Mouse (Mus musculus) G1E (cell line): ENCODE data around the gene Ccpg1os. TPM values are rescaled to one million over a fixed set of nuclear protein-coding genes. Genes with fewer than 3 reads are reported as not detected.

Source experiments
- ATAC-seq: 2 replicates; pipeline ENCODE4 v1.8.0; 2016; ENCODE audit warnings: mild to moderate bottlenecking; ENCODE audit not compliant: insufficient number of reproducible peaks, poor library complexity, low FRiP score, severe bottlenecking; ENCODE audit errors: extremely low read depth
- DNase-seq: peaks from one replicate; pipeline ENCODE4 v3.0.0; 2012; ENCODE audit warnings: low spot score
- H3K27me3 ChIP-seq: 2 replicates; pipeline ENCODE4 v1.6.1; 2012; ENCODE audit warnings: mild to moderate bottlenecking, low read length, inconsistent platforms; ENCODE audit not compliant: insufficient read depth
- H3K36me3 ChIP-seq: replicated peaks from 2 replicates; pipeline ENCODE3; 2012; ENCODE audit warnings: mild to moderate bottlenecking, inconsistent platforms
- H3K4me1 ChIP-seq: 2 replicates; pipeline ENCODE4 v1.6.1; 2012; ENCODE audit warnings: low read depth, low read length, inconsistent platforms, mixed read lengths; ENCODE audit not compliant: insufficient read depth
- H3K4me3 ChIP-seq: 2 replicates; pipeline ENCODE4 v1.5.1; 2012; ENCODE audit warnings: low read depth, mild to moderate bottlenecking, inconsistent platforms, low read length, moderate library complexity, mixed read lengths
- H3K9me3 ChIP-seq: replicated peaks from 2 replicates; pipeline ENCODE4 v1.6.1; 2012; ENCODE audit warnings: inconsistent platforms
- CTCF ChIP-seq: IDR thresholded peaks from 2 replicates; pipeline ENCODE4 v1.5.1; 2012; ENCODE audit warnings: low read depth, low read length, inconsistent platforms, mixed read lengths
- GATA1 ChIP-seq: IDR thresholded peaks from 2 replicates; pipeline ENCODE4 v1.6.1; 2012; ENCODE audit warnings: borderline replicate concordance, low read length, inconsistent platforms, mixed read lengths
- GATA2 ChIP-seq: IDR thresholded peaks from 2 replicates; pipeline ENCODE4 v1.6.1; 2012; ENCODE audit warnings: low read depth, low read length, inconsistent platforms, borderline replicate concordance
- POLR2AphosphoS5 ChIP-seq: IDR thresholded peaks from 2 replicates; pipeline ENCODE4 v1.6.1; 2012; ENCODE audit warnings: low read depth, low read length, inconsistent platforms; ENCODE audit not compliant: insufficient replicate concordance
- TAL1 ChIP-seq: conservative IDR thresholded peaks from 2 replicates; pipeline ENCODE4 v1.6.1; 2012; ENCODE audit warnings: low read depth, low read length, inconsistent platforms, mixed read lengths
- polyA plus RNA-seq: library from polyadenylated mRNA; stranded (reverse); fragments of >175 nt; gene quantifications from 2 replicates; pipeline ENCODE4 v1.2.3, GENCODE M21; 2012
- total RNA-seq, 2 experiments: library from RNA; stranded (forward) in 1 of 2; stranded (reverse) in 1 of 2; fragments of 200-1000 nt in 1 of 2; fragments of >200 nt in 1 of 2; fragmentation: Nextera tagmentation in 1 of 2; gene quantifications; 2 replicates each; pipeline ENCODE4 v1.2.3; 2014 to 2017

The Ccpg1os gene
- total and polyA plus RNA-seq, 3 experiments: 1.2 to 30.3 (median 17.9) TPM

DNA sequence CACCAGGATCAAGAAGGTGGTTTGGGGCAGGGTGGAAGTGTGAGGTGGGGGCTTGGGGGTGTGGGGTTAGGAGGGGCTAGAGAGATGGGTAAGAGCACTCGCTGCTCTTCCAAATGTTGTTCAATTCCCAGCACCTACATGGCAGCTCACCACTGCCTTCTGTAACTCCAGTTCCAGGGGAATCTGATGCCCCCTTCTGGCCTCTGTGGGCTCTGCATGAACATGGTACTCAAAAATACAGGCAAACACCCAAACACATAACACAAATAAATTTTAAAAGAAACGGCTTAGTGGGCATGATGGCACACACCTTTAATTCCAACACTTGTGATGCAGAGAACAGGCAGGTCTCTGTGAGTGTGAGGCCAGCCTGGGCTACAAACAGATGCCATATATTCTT, 30.4 kb downstream of the Ccpg1os start:
- no peak for DNase-seq

DNA sequence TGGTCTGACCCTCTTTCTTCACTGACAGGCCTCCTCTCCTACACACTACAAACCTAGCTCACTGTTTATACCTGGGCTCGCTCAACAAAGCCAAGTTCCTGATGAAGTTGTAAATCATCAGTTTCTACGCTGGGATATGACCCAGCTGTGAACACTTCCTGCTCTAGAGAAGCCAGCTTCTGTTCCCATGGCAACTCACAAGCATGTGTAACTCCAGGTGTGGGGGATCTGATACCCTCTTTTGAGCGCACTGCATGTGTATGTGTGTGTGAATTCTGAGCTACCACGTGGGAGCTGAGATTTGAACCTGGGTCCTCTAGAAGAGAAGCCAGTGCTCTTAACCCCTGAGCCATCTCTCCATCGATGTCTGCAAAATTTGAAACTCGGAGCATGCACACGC, 35.6 kb downstream of the Ccpg1os start:
- ATAC-seq: no peak
- no peak for DNase-seq
- no peaks in the 10 kb centered on the region for H3K36me3 ChIP-seq

More for the DNA sequence above, 30.4 kb downstream of the Ccpg1os start:
- H3K9me3 ChIP-seq: no peaks in the 10 kb centered on the region
- H3K4me3 ChIP-seq: no peak overlapping the region
- TF ChIP-seq POLR2AphosphoS5 (no peak), GATA2 (no peak), GATA1 (no peak), TAL1 (no peak), CTCF (no peak)
- no peak for ATAC-seq
- peaks cover 20% of the 10 kb centered on the region for H3K4me1 ChIP-seq
- H3K36me3 ChIP-seq: no peaks in the 10 kb centered on the region
- H3K27me3 ChIP-seq: peaks cover 8% of the 10 kb centered on the region

DNA sequence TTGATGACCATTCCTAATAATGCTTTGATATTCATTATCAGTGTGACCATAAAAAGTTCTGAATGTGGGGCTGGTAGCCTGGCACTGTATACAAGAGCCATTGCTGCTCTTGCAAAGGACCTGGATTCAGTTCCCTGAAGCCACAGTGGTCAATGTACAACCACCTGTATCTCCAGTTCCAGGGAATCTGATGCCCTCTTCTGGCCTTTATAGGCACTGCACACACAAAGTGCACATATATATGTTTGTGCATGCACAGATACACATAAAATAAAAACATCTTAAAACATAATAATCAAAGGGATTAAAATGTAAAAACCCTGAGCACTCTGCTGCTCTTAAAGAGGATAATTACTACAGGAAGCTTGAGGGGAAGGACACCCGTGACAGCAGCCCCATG, 38.2 kb downstream of the Ccpg1os start:
- TF ChIP-seq GATA1 (no peak), TAL1 (no peak), CTCF (no peak), POLR2AphosphoS5 (no peak), GATA2 (no peak)
- no peak overlapping the region for H3K4me3 ChIP-seq
- peaks cover 4% of the 10 kb centered on the region; the same call in 1 of the 2 replicates for H3K9me3 ChIP-seq
- no peak for ATAC-seq
- H3K4me1 ChIP-seq: no peaks in the 10 kb centered on the region
- peaks cover 16% of the 10 kb centered on the region for H3K27me3 ChIP-seq
- H3K36me3 ChIP-seq: no peaks in the 10 kb centered on the region
- no peak for DNase-seq

More for the DNA sequence above, 35.6 kb downstream of the Ccpg1os start:
- no peaks in the 10 kb centered on the region for H3K4me1 ChIP-seq
- peaks cover 4% of the 10 kb centered on the region; the same call in 1 of the 2 replicates for H3K9me3 ChIP-seq
- no peak overlapping the region for H3K4me3 ChIP-seq
- TF ChIP-seq GATA2 (no peak), CTCF (no peak), POLR2AphosphoS5 (no peak), GATA1 (no peak), TAL1 (no peak)
- peaks cover 16% of the 10 kb centered on the region for H3K27me3 ChIP-seq

DNA sequence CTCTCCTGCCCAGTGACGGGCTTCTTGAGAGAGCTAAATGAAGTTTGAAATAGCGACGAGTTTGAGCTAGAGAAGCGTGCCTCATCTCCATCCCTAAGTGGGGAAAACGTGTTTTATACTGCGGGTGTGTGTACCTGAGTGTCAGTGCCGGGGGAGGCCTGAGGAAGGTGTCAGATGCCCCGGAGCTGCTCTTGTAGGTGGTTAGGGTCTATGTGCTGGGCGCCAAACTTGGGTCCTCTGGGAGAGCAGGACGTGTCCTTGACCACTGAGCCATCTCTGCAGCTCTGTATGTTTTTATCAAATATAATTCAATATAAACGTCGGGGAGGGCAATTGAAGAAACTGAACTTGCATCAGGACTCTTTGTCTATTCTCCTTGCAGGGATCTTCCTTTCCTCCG, 40.9 kb downstream of the Ccpg1os start:
- Histone ChIP-seq H3K9me3 (peaks cover 4% of the 10 kb centered on the region; the same call in 1 of the 2 replicates), H3K4me3 (no peak overlapping the region), H3K27me3 (peaks cover 14% of the 10 kb centered on the region), H3K36me3 (no peaks in the 10 kb centered on the region), H3K4me1 (no peaks in the 10 kb centered on the region)
- DNase-seq (no peak), ATAC-seq (no peak)
- TF ChIP-seq TAL1: no peak
- no peak for TF ChIP-seq POLR2AphosphoS5
- no peak for TF ChIP-seq GATA1
- TF ChIP-seq CTCF: no peak
- no peak for TF ChIP-seq GATA2

DNA sequence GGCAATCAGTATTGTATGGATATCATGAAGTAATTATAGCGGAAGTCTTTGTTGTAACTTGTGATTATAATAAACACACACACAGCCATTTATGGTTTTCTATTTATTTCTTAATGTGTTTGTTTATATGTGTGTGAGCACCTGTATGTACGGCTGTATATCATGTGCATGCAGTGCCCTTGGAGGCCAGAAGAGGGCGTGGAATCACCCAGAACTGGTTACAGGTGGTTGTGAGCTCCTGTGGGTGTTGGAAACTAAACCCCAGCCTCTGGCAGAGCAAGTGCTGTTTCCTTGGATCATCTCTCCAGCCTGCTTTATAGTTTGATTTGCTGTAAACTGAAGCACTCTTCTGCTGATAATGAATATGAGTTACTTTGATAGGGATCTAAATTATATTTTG, 41.8 kb downstream of the Ccpg1os start:
- ATAC-seq (no peak), DNase-seq (no peak)
- H3K4me1 ChIP-seq: no peaks in the 10 kb centered on the region
- TF ChIP-seq CTCF (0 out of 2 replicates have a peak, but pooled peaks have one; percentile 22), GATA2 (no peak)
- no peaks in the 10 kb centered on the region for H3K36me3 ChIP-seq
- H3K27me3 ChIP-seq: peaks cover 13% of the 10 kb centered on the region
- peaks cover 4% of the 10 kb centered on the region; the same call in 1 of the 2 replicates for H3K9me3 ChIP-seq
- H3K4me3 ChIP-seq: no peak overlapping the region

DNA sequence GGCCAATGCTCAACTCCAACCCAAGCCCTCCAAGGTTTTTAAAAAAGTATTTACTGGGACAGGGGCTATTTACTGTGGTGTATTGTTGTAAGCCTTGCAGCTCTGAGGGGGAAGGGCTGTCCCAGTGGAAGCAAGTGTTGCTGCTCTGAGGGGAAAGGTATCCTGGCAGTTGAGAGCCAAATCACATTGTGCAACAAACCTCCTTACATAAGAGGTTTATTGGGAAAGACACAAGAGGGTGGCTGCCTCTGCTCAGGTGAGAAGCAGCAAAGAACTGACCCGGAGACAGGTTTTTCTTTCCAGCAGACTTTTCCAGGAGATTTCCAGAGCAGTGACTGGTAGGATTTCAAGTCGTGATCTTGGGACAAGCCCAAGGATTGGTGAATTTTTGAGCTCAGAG, 48.9 kb downstream of the Ccpg1os start:
- ATAC-seq (no peak), DNase-seq (no peak)
- H3K4me3 ChIP-seq: no peak overlapping the region
- H3K27me3 ChIP-seq: peaks cover 6% of the 10 kb centered on the region; the same call in 1 of the 2 replicates
- H3K4me1 ChIP-seq: no peaks in the 10 kb centered on the region
- no peaks in the 10 kb centered on the region for H3K36me3 ChIP-seq
- H3K9me3 ChIP-seq: no peaks in the 10 kb centered on the region
- no peak for TF ChIP-seq TAL1
- TF ChIP-seq CTCF: no peak
- TF ChIP-seq GATA2: no peak
- TF ChIP-seq POLR2AphosphoS5: no peak
- no peak for TF ChIP-seq GATA1

DNA sequence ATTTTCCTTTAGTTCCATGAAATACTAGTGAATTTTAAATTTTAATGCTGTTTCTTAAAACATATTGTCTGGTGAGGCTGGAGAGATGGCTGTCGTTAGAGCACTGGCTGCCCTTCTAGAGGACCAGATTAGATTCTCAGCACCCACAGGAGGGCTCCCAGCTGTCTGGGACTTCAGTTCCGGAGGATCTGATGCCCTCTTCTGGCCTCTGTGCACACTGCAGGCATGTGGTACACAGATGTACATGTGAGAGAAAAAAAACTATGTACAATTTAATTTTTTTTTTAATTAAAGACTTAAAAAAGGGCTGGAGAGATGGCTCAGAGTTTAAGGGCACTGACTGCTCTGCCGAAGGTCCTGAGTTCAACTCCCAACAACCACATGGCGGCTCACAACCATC, 49.9 kb downstream of the Ccpg1os start:
- TF ChIP-seq GATA2 (no peak), GATA1 (no peak), CTCF (no peak), POLR2AphosphoS5 (no peak), TAL1 (no peak)
- no peaks in the 10 kb centered on the region for H3K9me3 ChIP-seq
- H3K4me3 ChIP-seq: no peak overlapping the region
- no peak for ATAC-seq
- DNase-seq: no peak
- peaks cover 12% of the 10 kb centered on the region; the same call in 1 of the 2 replicates for H3K27me3 ChIP-seq
- no peaks in the 10 kb centered on the region for H3K4me1 ChIP-seq
- H3K36me3 ChIP-seq: no peaks in the 10 kb centered on the region
